Comparison of ENCODE assay signal across 29 mouse cellular contexts in the genomic region with DNA sequence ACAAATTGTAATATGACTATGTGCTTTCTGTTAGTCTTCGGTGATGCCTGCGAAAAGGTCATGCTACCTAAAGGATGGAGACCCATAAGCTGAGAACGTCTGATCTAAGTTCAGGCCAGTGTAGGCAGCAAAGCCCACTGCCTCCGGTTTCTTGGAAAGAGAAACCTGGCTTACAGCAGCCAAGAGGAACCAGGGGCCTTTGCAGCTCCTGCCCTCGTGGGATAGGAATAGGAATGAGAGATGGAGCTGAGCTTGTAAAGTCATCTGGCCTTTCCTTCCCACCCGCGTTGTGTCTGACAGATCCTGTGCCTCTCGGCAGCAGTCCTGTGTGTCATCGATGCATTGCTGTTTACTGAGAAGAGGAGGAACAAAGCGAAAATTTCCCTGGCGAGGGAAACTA. TPM values are rescaled to one million over a fixed set of nuclear protein-coding genes. Genes with fewer than 3 reads are reported as not detected.
"Had no signal": no experiment of that assay in that cellular context is flagged by ENCODE, and none has a peak within 500 bp of the region (broad histone marks: within the 10 kb centered on the region; RNA-seq: fewer than 3 reads in every experiment).

A gene (plus strand): TSS at position 301 of the 400 bp plus-strand sequence.

RNA-seq across cellular contexts. Expression of the gene that starts here (rescaled TPM):
- polyA plus RNA-seq: limb, embryonic 10.5 days; limb, embryonic 11.5 days; limb, embryonic 12.5 days; limb, embryonic 13.5 days; limb, embryonic 14.5 days; limb, embryonic 15.5 days; liver, adult 2 months; liver, embryonic 11.5 days; liver, embryonic 12.5 days; liver, embryonic 13.5 days; liver, embryonic 14.5 days; liver, embryonic 15.5 days; liver, embryonic 16.5 days; liver, postnatal 0 days; lung, adult 2 months; lung, embryonic 14.5 days; lung, embryonic 15.5 days; lung, embryonic 16.5 days; lung, postnatal 0 days; macrophage; midbrain, embryonic 11.5 days; midbrain, embryonic 12.5 days; midbrain, embryonic 13.5 days; midbrain, embryonic 14.5 days; midbrain, embryonic 15.5 days; midbrain, embryonic 16.5 days; midbrain, postnatal 0 days; myocyte; neural tube, embryonic 11.5 days had no signal
